Mouse (Mus musculus) stomach, postnatal 0 days (tissue): ENCODE measurements at regions not wholly inside any gene's neighbourhood (a gene's known extent, or its start where the extent isn't known, plus 50 kb on each side); places are given as distances from the start of the nearest gene placed in this dataset.

Experiments
- CTCF ChIP-seq: IDR thresholded peaks from 2 replicates; pipeline ENCODE4 v1.5.1; 2016; ENCODE audit warnings: antibody characterized with exemption, low read depth, mild to moderate bottlenecking, moderate library complexity
- EP300 ChIP-seq: optimal IDR thresholded peaks from 2 replicates; pipeline ENCODE3; 2016; ENCODE audit warnings: antibody characterized with exemption

- TF ChIP-seq CTCF = no peak
- no peak for TF ChIP-seq EP300
These were observed 523.6 kb downstream of the Tox3 start for GRCm38 (mm10) chr8:89824586-89824985.
